Mouse (Mus musculus): ENCODE results near the gene Pum3.

DNA sequence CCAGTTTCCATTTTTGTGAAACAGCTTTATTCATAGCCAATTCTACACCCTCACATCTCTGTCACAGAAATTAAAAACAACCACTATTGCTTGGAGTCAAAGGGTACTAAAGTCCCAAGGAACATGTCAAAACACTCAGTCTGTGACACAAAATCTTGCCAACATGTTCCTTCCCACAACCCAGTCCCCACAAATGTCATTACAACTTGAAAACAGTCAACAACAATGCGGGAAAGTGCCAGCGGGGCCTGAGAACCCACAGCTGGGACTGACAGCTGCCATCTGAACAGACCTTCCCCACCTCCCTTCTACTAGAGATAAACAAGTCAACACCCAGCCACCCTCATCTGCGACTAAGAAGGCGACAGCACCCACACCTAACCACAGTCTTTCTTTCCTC, 18.9 kb downstream of the Pum3 start:
- TF ChIP-seq POLR2A (IDR thresholded peaks at IDR 0.05; ENCODE audit: low read depth, low read length), result no peak
- TF ChIP-seq MAX (IDR thresholded peaks at IDR 0.05; ENCODE audit: low read length), result no peak
- no peak for TF ChIP-seq CTCF (conservative IDR thresholded peaks at IDR 0.05 in 1 of 2, IDR thresholded peaks at IDR 0.05 in 1 of 2; ENCODE audit: low read depth in 2 of 2, low read length in 2 of 2)
- no peak for TF ChIP-seq E2F4 (IDR thresholded peaks at IDR 0.05; ENCODE audit: insufficient replicate concordance, low read depth, low read length)
- no peak for TF ChIP-seq UBTF (IDR thresholded peaks at IDR 0.05; ENCODE audit: low read depth, low read length)
- no peak for TF ChIP-seq ELF1 (IDR thresholded peaks at IDR 0.05; ENCODE audit: low read depth, low read length)
- no peak for TF ChIP-seq NRF1 (IDR thresholded peaks at IDR 0.05; ENCODE audit: low read depth, low read length)
- TF ChIP-seq HCFC1 (IDR thresholded peaks at IDR 0.05; ENCODE audit: low read depth, low read length), result no peak
- TF ChIP-seq CHD1 (IDR thresholded peaks at IDR 0.05; ENCODE audit: low read depth, low read length), result no peak
- no peak for TF ChIP-seq JUN (IDR thresholded peaks at IDR 0.05; ENCODE audit: insufficient read depth, low read depth, low read length)
- TF ChIP-seq EP300 (IDR thresholded peaks at IDR 0.05; ENCODE audit: low read length), result no peak
- no peak for TF ChIP-seq POLR2AphosphoS2 (IDR thresholded peaks at IDR 0.05; ENCODE audit: low read depth, low read length)

Data from CH12.LX (cell line).